Mouse (Mus musculus) embryonic fibroblast, embryonic 13.5 days (primary cell): ENCODE results near the gene Msx2.

ENCODE experiments used
- CTCF ChIP-seq: IDR thresholded peaks from 2 replicates; pipeline ENCODE4 v1.5.1; 2011; ENCODE audit warnings: mild to moderate bottlenecking, control low read depth, low read length, moderate library complexity, borderline replicate concordance; ENCODE audit not compliant: insufficient read depth
- POLR2A ChIP-seq: IDR thresholded peaks from 2 replicates; pipeline ENCODE4 v1.6.1; 2011; ENCODE audit warnings: low read depth, mild to moderate bottlenecking, control low read depth, low read length, moderate library complexity

GRCm38 (mm10) chr13:53471411-53471810, 1.5 kb downstream of the Msx2 start:
- no peak for TF ChIP-seq POLR2A
- no peak for TF ChIP-seq CTCF
